Mouse (Mus musculus): ENCODE results near the gene Gtf2i. TPM values are rescaled to one million over a fixed set of nuclear protein-coding genes. Genes with fewer than 3 reads are reported as not detected.
A peak's percentile ranks its signal among the peaks of the same experiment; 100 is the strongest.

Gene Gtf2i
- polyA plus RNA-seq, 1 experiment from 2014 or later, result 132 TPM

DNA sequence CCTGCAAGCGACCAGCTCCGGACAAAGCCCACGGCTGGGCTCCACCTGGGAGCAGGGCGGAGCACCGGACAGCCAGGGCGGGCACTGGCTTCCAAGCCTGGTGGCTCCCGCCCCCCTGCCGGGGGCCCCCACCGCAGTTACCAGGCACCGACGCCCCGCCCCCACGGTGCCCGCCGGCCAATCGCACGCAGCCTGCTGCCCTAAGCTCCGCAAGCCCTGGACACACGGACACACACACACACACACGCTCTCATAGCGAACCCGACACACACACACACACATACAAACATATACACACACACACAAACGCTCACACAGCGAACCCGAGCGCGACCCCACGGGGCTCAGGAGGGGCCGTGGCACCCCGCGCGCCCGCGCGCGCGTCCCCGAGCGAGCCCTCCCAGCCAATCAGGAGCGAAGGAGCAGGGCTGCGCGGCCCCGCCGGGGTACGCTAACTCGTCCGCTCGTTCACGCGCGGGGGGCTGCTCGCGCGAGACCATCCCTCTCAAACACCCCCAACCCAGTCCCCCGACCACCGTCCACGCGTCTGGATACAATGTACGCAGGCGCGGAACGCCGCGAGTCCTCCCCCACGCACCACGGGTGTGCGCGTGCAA, 1.0 kb downstream of the Gtf2i start:
- under 1% methylated on average over 67 of the region's 68 CpGs for WGBS

DNA sequence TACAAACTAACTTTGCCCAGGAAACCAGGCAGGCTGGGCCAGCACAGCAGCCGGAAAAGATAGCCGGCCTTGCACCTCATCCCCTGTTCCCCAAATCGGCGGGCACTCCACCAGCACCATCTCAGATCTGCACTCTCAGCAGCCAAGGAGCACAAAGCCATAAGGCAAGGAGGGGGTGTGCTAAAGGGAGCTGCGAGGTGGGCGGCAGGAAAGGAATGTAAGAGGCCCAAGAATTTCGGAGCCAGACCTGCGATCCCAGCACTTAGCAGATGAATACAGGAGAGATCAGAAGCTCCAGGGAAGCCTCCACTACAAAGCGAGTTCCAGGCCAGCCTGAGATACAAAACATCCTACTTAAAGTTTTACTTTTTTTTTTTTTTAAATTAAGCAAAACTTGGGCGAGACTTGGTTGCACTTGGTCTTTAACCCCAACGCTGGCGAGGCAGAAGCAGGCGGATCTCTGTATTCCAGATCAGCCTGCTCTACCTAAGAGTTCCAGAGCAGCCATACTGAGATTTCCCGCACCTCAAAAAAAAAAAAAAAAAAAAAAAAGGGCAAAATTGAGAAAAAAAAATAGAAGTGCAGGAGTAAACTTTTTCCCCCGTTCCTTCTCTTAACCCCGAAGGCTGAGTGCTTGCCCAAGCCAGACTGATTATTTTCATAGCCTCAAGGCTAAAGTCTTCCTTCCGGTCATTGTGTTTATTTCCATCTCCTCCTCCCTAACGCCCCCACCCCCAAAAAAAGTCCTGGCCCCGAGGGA, 1.7 kb downstream of the Gtf2i start:
- WGBS, result 6% methylated on average over 19 of the region's 19 CpGs
- Histone ChIP-seq H3K4me2 (ENCODE audit: low read length) (peak overlapping the region; percentile 83), H3K4me1 (ENCODE audit: control insufficient read depth in 2 of 2, insufficient read depth in 2 of 2, low read length in 2 of 2) (peaks cover 10 to 35% of the 10 kb centered on the region in 2 experiments), H3K27me3 (ENCODE audit: control insufficient read depth, insufficient read depth, low read length) (no peaks in the 10 kb centered on the region), H3K4me3 (ENCODE audit: control insufficient read depth in 1 of 2, insufficient read depth in 1 of 2, low read depth in 1 of 2, low read length in 2 of 2) (peak overlapping the region; percentile 64 to 79), H3K9ac (ENCODE audit: low read length) (peak overlapping the region; percentile 99), H3K9me3 (ENCODE audit: control insufficient read depth, low read length) (no peaks in the 10 kb centered on the region), H3K27ac (replicated peaks in 1 of 2; ENCODE audit: control insufficient read depth in 1 of 2, insufficient read depth in 1 of 2, low read depth in 2 of 2, low read length in 2 of 2) (peak overlapping the region; percentile 88 to 99), H3K36me3 (ENCODE audit: control insufficient read depth, insufficient read depth, low read length) (peaks cover 36% of the 10 kb centered on the region)
- ATAC-seq (ENCODE audit: insufficient number of reproducible peaks, insufficient read depth, low FRiP score, low read depth), result no peak

More for the DNA sequence above, 1.0 kb downstream of the Gtf2i start:
- H3K9me3 ChIP-seq (ENCODE audit: control insufficient read depth, low read length), result no peaks in the 10 kb centered on the region
- H3K4me2 ChIP-seq (ENCODE audit: low read length), result peak overlapping the region; percentile 83
- peak overlapping the region; percentile 64 to 79 for H3K4me3 ChIP-seq (ENCODE audit: control insufficient read depth in 1 of 2, insufficient read depth in 1 of 2, low read depth in 1 of 2, low read length in 2 of 2)
- H3K9ac ChIP-seq (ENCODE audit: low read length), result peak overlapping the region; percentile 99
- peak overlapping the region; percentile 88 to 99 for H3K27ac ChIP-seq (replicated peaks in 1 of 2; ENCODE audit: control insufficient read depth in 1 of 2, insufficient read depth in 1 of 2, low read depth in 2 of 2, low read length in 2 of 2)
- H3K36me3 ChIP-seq (ENCODE audit: control insufficient read depth, insufficient read depth, low read length), result peaks cover 29% of the 10 kb centered on the region
- ATAC-seq (ENCODE audit: insufficient number of reproducible peaks, insufficient read depth, low FRiP score, low read depth), result peak; percentile 84
- H3K27me3 ChIP-seq (ENCODE audit: control insufficient read depth, insufficient read depth, low read length), result no peaks in the 10 kb centered on the region
- peaks cover 10 to 30% of the 10 kb centered on the region in 2 experiments for H3K4me1 ChIP-seq (ENCODE audit: control insufficient read depth in 2 of 2, insufficient read depth in 2 of 2, low read length in 2 of 2)

DNA sequence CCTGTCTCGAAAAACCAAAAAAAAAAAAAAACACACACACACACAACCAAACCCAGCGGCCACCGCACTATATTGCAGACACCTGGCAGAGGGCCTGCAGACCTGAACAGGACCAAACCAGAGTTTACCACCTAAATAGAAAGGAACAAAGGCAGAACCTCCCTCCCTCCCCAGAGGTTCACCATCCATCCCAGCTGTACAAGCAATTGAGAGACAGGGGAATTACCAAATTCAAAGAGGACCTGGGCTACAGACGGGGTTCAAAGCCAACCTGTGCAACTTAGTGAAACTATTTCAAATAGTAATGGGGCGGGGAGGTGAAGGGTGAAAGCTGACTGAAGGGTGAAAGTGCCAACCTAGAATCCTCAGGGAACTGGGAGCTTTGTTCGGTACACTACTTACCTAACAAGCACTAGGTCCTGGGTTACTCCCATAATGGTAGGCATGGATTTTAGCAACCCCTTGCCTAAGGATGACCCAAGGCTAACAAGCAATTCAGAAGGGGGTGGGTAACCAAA, 2.6 kb downstream of the Gtf2i start:
- 86% methylated on average over 6 of the region's 6 CpGs for WGBS
- H3K9me3 ChIP-seq (ENCODE audit: control insufficient read depth, low read length), result no peaks in the 10 kb centered on the region
- no peaks in the 10 kb centered on the region for H3K27me3 ChIP-seq (ENCODE audit: control insufficient read depth, insufficient read depth, low read length)
- peaks cover 10 to 36% of the 10 kb centered on the region in 2 experiments for H3K4me1 ChIP-seq (ENCODE audit: control insufficient read depth in 2 of 2, insufficient read depth in 2 of 2, low read length in 2 of 2)
- H3K4me3 ChIP-seq (ENCODE audit: control insufficient read depth in 1 of 2, insufficient read depth in 1 of 2, low read depth in 1 of 2, low read length in 2 of 2), result peak overlapping the region in 1 of 2 experiments; percentile 79; a peak in 2 of 4 replicates
- peaks cover 44% of the 10 kb centered on the region for H3K36me3 ChIP-seq (ENCODE audit: control insufficient read depth, insufficient read depth, low read length)
- H3K9ac ChIP-seq (ENCODE audit: low read length), result peak overlapping the region; percentile 99
- H3K27ac ChIP-seq (replicated peaks in 1 of 2; ENCODE audit: control insufficient read depth in 1 of 2, insufficient read depth in 1 of 2, low read depth in 2 of 2, low read length in 2 of 2), result peak overlapping the region in 1 of 2 experiments; percentile 99; a peak in 1 of 4 replicates
- ATAC-seq (ENCODE audit: insufficient number of reproducible peaks, insufficient read depth, low FRiP score, low read depth), result no peak
- peak overlapping the region; percentile 83 for H3K4me2 ChIP-seq (ENCODE audit: low read length)

DNA sequence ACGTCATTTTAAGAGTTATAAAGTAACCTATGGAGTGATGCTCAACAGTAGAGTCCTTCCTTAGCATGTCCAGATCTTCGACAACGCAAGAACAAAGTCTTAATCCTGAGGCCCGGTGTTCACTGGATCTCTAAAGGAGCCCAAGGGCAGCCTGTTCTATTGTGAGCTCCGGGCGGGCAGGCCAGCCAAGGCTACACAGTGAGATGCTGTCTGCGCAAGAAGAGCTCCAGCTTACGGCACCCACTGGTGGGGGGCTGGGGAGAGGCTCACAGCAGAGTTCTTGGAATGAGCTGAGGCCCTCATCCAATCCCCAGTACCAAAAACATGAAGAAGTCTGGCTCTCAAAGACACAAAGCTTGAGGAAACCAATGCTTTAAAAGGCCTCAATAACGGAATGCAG, 4.4 kb downstream of the Gtf2i start:
- H3K36me3 ChIP-seq (ENCODE audit: control insufficient read depth, insufficient read depth, low read length), result peaks cover 54% of the 10 kb centered on the region
- no peak for ATAC-seq (ENCODE audit: insufficient number of reproducible peaks, insufficient read depth, low FRiP score, low read depth)
- 94% methylated on average over 9 of the region's 9 CpGs for WGBS

DNA sequence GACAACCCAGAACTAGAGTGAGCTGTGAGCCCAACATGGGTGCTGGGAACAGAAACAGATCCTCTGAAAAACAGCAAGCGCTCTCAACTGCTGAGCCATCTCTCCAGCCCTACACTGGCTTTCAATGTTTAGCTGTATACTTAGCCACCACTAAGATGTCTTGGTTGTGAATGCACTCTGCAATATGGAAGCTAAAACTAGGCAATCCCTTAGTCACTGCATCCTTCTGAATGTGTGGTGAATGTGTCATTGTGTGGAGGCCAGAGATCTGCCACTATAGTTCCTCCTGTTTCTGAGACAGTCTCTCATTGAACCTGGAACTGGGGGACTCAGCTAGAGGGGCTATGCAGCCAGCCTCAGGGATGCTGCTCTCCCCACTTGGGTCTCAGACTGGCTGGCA, 5.2 kb downstream of the Gtf2i start:
- no peak for ATAC-seq (ENCODE audit: insufficient number of reproducible peaks, insufficient read depth, low FRiP score, low read depth)

More for the DNA sequence above, 4.4 kb downstream of the Gtf2i start:
- Histone ChIP-seq H3K27ac (replicated peaks in 1 of 2; ENCODE audit: control insufficient read depth in 1 of 2, insufficient read depth in 1 of 2, low read depth in 2 of 2, low read length in 2 of 2) (no peak overlapping the region), H3K27me3 (ENCODE audit: control insufficient read depth, insufficient read depth, low read length) (no peaks in the 10 kb centered on the region), H3K4me2 (ENCODE audit: low read length) (no peak overlapping the region), H3K9me3 (ENCODE audit: control insufficient read depth, low read length) (no peaks in the 10 kb centered on the region), H3K4me1 (ENCODE audit: control insufficient read depth in 2 of 2, insufficient read depth in 2 of 2, low read length in 2 of 2) (peaks cover 6 to 24% of the 10 kb centered on the region in 2 experiments), H3K9ac (ENCODE audit: low read length) (no peak overlapping the region), H3K4me3 (ENCODE audit: control insufficient read depth in 1 of 2, insufficient read depth in 1 of 2, low read depth in 1 of 2, low read length in 2 of 2) (no peak overlapping the region)

DNA sequence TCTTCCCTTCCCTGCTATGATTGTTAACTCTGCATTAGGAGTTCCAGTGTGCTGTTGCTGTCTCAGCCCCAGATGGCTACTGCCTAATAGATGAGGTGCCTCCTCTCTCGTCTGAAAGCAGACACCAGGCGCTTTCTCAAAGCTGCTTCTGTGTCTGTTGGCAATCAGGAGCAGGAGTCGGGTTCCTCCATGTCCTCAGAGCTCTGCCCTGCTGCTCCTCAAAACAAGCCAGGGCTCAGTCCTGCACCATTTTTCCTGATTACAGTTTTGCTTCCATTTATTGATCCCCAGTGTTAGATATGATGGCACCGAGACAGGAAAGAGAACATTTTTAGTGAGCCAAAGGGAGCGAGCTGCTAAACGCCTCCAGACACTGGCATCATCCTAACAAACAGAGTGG, 9.9 kb downstream of the Gtf2i start:
- Histone ChIP-seq H3K9ac (ENCODE audit: low read length) (no peak overlapping the region), H3K4me3 (ENCODE audit: control insufficient read depth in 1 of 2, insufficient read depth in 1 of 2, low read depth in 1 of 2, low read length in 2 of 2) (no peak overlapping the region), H3K4me2 (ENCODE audit: low read length) (no peak overlapping the region), H3K9me3 (ENCODE audit: control insufficient read depth, low read length) (no peaks in the 10 kb centered on the region), H3K36me3 (ENCODE audit: control insufficient read depth, insufficient read depth, low read length) (peaks cover 74% of the 10 kb centered on the region), H3K4me1 (ENCODE audit: control insufficient read depth in 2 of 2, insufficient read depth in 2 of 2, low read length in 2 of 2) (peaks cover 2 to 7% of the 10 kb centered on the region in 2 experiments; a peak in 2 of 4 replicates), H3K27me3 (ENCODE audit: control insufficient read depth, insufficient read depth, low read length) (no peaks in the 10 kb centered on the region), H3K27ac (replicated peaks in 1 of 2; ENCODE audit: control insufficient read depth in 1 of 2, insufficient read depth in 1 of 2, low read depth in 2 of 2, low read length in 2 of 2) (no peak overlapping the region)
- no peak for ATAC-seq (ENCODE audit: insufficient number of reproducible peaks, insufficient read depth, low FRiP score, low read depth)
- WGBS, result 76% methylated on average over 6 of the region's 6 CpGs

More for the DNA sequence above, 5.2 kb downstream of the Gtf2i start:
- H3K9me3 ChIP-seq (ENCODE audit: control insufficient read depth, low read length), result no peaks in the 10 kb centered on the region
- peaks cover 61% of the 10 kb centered on the region for H3K36me3 ChIP-seq (ENCODE audit: control insufficient read depth, insufficient read depth, low read length)
- H3K27me3 ChIP-seq (ENCODE audit: control insufficient read depth, insufficient read depth, low read length), result no peaks in the 10 kb centered on the region
- no peak overlapping the region for H3K4me3 ChIP-seq (ENCODE audit: control insufficient read depth in 1 of 2, insufficient read depth in 1 of 2, low read depth in 1 of 2, low read length in 2 of 2)
- H3K4me2 ChIP-seq (ENCODE audit: low read length), result no peak overlapping the region
- WGBS, result 100% methylated on average over 1 of the region's 1 CpGs
- H3K9ac ChIP-seq (ENCODE audit: low read length), result no peak overlapping the region
- no peak overlapping the region for H3K27ac ChIP-seq (replicated peaks in 1 of 2; ENCODE audit: control insufficient read depth in 1 of 2, insufficient read depth in 1 of 2, low read depth in 2 of 2, low read length in 2 of 2)
- peaks cover 6 to 24% of the 10 kb centered on the region in 2 experiments for H3K4me1 ChIP-seq (ENCODE audit: control insufficient read depth in 2 of 2, insufficient read depth in 2 of 2, low read length in 2 of 2)

DNA sequence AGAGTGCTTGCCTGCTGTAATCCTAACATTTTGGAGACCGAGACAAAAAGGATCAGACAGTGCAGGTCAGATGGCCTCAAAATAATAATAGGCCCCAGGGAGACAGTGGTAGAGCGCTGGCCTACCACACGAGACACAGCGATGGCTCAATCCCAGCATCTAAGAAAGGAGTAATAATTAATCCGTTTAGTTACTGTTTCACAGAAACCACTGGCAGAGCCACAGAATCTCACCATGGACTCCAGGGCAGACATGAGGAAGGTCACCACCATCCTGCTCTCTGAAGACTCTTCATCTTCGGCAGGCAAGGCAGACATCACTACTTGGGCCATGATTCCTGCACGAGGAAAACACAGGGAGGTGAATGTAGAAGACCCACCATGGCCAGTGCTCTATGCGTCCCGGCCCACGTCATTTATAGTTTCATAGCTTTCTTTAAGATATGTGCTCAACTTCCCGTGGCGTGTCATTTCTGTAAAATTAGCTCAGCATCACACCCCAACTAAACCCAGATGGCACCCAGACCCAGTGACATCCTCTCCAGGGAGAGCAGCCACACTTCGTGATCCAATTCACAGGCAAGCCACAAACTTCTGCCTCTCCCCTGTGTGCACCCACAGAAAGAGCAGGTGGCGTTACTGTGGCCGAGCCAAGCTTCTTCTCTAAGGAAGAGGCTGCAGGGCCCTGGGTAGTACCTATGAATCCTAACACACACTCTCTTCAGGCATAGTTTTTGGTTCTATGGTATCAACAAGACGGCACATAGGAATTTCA, 19.1 kb downstream of the Gtf2i start:
- H3K36me3 ChIP-seq (ENCODE audit: control insufficient read depth, insufficient read depth, low read length), result peaks cover 76% of the 10 kb centered on the region
- peaks cover 0 to 3% of the 10 kb centered on the region in 2 experiments; a peak in 1 of 4 replicates for H3K4me1 ChIP-seq (ENCODE audit: control insufficient read depth in 2 of 2, insufficient read depth in 2 of 2, low read length in 2 of 2)
- no peak for ATAC-seq (ENCODE audit: insufficient number of reproducible peaks, insufficient read depth, low FRiP score, low read depth)
- no peak overlapping the region for H3K27ac ChIP-seq (replicated peaks in 1 of 2; ENCODE audit: control insufficient read depth in 1 of 2, insufficient read depth in 1 of 2, low read depth in 2 of 2, low read length in 2 of 2)
- no peak overlapping the region for H3K4me2 ChIP-seq (ENCODE audit: low read length)
- H3K9ac ChIP-seq (ENCODE audit: low read length), result no peak overlapping the region
- WGBS, result 90% methylated on average over 16 of the region's 16 CpGs
- H3K27me3 ChIP-seq (ENCODE audit: control insufficient read depth, insufficient read depth, low read length), result no peaks in the 10 kb centered on the region
- no peaks in the 10 kb centered on the region for H3K9me3 ChIP-seq (ENCODE audit: control insufficient read depth, low read length)
- H3K4me3 ChIP-seq (ENCODE audit: control insufficient read depth in 1 of 2, insufficient read depth in 1 of 2, low read depth in 1 of 2, low read length in 2 of 2), result no peak overlapping the region
